In the genomic region with DNA sequence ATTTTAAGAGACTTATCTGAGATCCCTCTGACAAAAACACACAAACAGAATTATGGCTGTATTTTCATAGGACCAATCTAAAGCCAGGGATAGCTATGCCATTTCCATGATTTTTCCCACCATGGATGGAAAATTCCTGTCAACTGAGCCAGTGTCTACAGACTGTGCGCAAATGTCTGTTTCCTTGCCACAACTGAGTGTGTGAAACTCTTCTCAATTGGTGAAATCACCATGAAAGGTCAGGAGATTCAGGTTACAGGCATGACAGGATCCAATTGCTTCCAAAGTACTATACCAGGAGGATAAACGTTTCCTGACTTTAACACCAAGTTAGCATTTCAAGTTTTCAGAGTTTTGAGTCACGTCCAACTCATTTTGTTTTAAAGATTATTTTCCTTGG, we compare ENCODE assay signal across 23 mouse cellular contexts.
DNase-seq lines count a peak whose midpoint lies in the region; ATAC-seq and TF ChIP-seq lines count a peak whose summit lies in the region.
"Had no signal": no experiment of that assay in that cellular context is flagged by ENCODE, and none has a peak within 500 bp of the region (broad histone marks: within the 10 kb centered on the region; RNA-seq: fewer than 3 reads in every experiment).

No protein-coding gene starts in this region.

- ATAC-seq in heart, embryonic 13.5 days (ENCODE audit: extremely low read depth, insufficient number of reproducible peaks, low FRiP score, low TSS enrichment) = no peak
- no peak for ATAC-seq in heart, embryonic 12.5 days (ENCODE audit: insufficient number of reproducible peaks, low FRiP score)
- ATAC-seq in liver, embryonic 12.5 days = no peak
- no peak for ATAC-seq in liver, embryonic 11.5 days (replicated peaks; ENCODE audit: low FRiP score)
- no peak for ATAC-seq in limb, embryonic 11.5 days (ENCODE audit: insufficient number of reproducible peaks, low FRiP score, low TSS enrichment, low read depth)
- ATAC-seq: forebrain, embryonic 16.5 days; hindbrain, embryonic 16.5 days; intestine, embryonic 15.5 days had no signal

- peaks cover 52% of the 10 kb centered on the region for H3K4me1 ChIP-seq in heart, embryonic 13.5 days
- peaks cover 42% of the 10 kb centered on the region for H3K4me1 ChIP-seq in heart, embryonic 12.5 days (replicated peaks)
- H3K4me1 ChIP-seq in liver, embryonic 12.5 days = peaks cover 57% of the 10 kb centered on the region
- H3K4me1 ChIP-seq in liver, embryonic 11.5 days (replicated peaks; ENCODE audit: control insufficient read depth, insufficient read depth, low read length) = peaks cover 26% of the 10 kb centered on the region
- H3K4me1 ChIP-seq in limb, embryonic 11.5 days (ENCODE audit: control insufficient read depth, insufficient read depth, low read length) = peaks cover 8% of the 10 kb centered on the region
- H3K4me1 ChIP-seq: stomach, embryonic 15.5 days had no signal

- TF ChIP-seq POLR2A in myocyte (IDR thresholded peaks at IDR 0.05; ENCODE audit: insufficient read length, low read depth) = no peak

- H3K27me3 ChIP-seq in heart, embryonic 13.5 days (replicated peaks) = no peaks in the 10 kb centered on the region
- H3K27me3 ChIP-seq in heart, embryonic 12.5 days (replicated peaks) = no peaks in the 10 kb centered on the region
- no peaks in the 10 kb centered on the region for H3K27me3 ChIP-seq in liver, embryonic 12.5 days (replicated peaks)
- no peaks in the 10 kb centered on the region for H3K27me3 ChIP-seq in liver, embryonic 11.5 days (replicated peaks; ENCODE audit: control insufficient read depth, insufficient read depth, low read length)
- H3K27me3 ChIP-seq in limb, embryonic 11.5 days (ENCODE audit: control insufficient read depth, insufficient read depth, low read length) = no peaks in the 10 kb centered on the region
- no peaks in the 10 kb centered on the region for H3K27me3 ChIP-seq in myocyte (ENCODE audit: control insufficient read depth, insufficient read depth, insufficient read length)
- H3K27me3 ChIP-seq: intestine, embryonic 15.5 days; neural tube, embryonic 15.5 days; stomach, embryonic 15.5 days had no signal

- no peaks in the 10 kb centered on the region for H3K79me2 ChIP-seq in myocyte (ENCODE audit: control insufficient read depth, insufficient read depth)

- H3K27ac ChIP-seq in heart, embryonic 13.5 days (replicated peaks) = peak overlapping the region; percentile 22; the same call in 1 of the 2 replicates
- no peak overlapping the region for H3K27ac ChIP-seq in heart, embryonic 12.5 days (ENCODE audit: poor library complexity, severe bottlenecking)
- H3K27ac ChIP-seq in liver, embryonic 12.5 days = peak overlapping the region; percentile 60
- no peak overlapping the region for H3K27ac ChIP-seq in liver, embryonic 11.5 days (ENCODE audit: low read depth, low read length)
- H3K27ac ChIP-seq in limb, embryonic 11.5 days (replicated peaks; ENCODE audit: low read depth, low read length) = no peak overlapping the region
- H3K27ac ChIP-seq: forebrain, embryonic 10.5 days; heart, adult 2 months; intestine, embryonic 15.5 days; neural tube, embryonic 15.5 days; stomach, embryonic 15.5 days had no signal

- DNase-seq in liver, embryonic 11.5 days (ENCODE audit: low spot score) = no peak
- DNase-seq in limb, embryonic 11.5 days (ENCODE audit: low spot score) = peak; percentile 12
- DNase-seq in ovary, postnatal 10 days (ENCODE audit: low spot score) = no peak
- DNase-seq: adrenal gland, postnatal 36 days; cerebellum, postnatal 10 days; embryo, embryonic 11 days; gastrocnemius, postnatal 36 days; heart, adult 2 months; heart, postnatal 4 days; lung, adult 18-20 months; lung, postnatal 10 days; thymus, postnatal 25 days had no signal

- H3ac ChIP-seq in myocyte (ENCODE audit: control insufficient read depth, insufficient read length) = no peak overlapping the region

- H3K4me3 ChIP-seq in heart, embryonic 13.5 days = no peak overlapping the region
- H3K4me3 ChIP-seq in heart, embryonic 12.5 days = no peak overlapping the region
- no peak overlapping the region for H3K4me3 ChIP-seq in liver, embryonic 12.5 days
- H3K4me3 ChIP-seq in liver, embryonic 11.5 days (ENCODE audit: low read depth, low read length) = no peak overlapping the region
- H3K4me3 ChIP-seq in limb, embryonic 11.5 days (ENCODE audit: low read depth, low read length) = no peak overlapping the region
- no peak overlapping the region for H3K4me3 ChIP-seq in myocyte
- H3K4me3 ChIP-seq: forebrain, embryonic 10.5 days; heart, adult 2 months; intestine, embryonic 15.5 days; neural tube, embryonic 15.5 days; stomach, embryonic 15.5 days had no signal

- H3K9ac ChIP-seq in heart, embryonic 13.5 days = no peak overlapping the region
- H3K9ac ChIP-seq in heart, embryonic 12.5 days = no peak overlapping the region
- no peak overlapping the region for H3K9ac ChIP-seq in liver, embryonic 12.5 days
- no peak overlapping the region for H3K9ac ChIP-seq in liver, embryonic 11.5 days (ENCODE audit: low read depth, low read length)
- H3K9ac ChIP-seq in limb, embryonic 11.5 days (ENCODE audit: low read length) = no peak overlapping the region
- H3K9ac ChIP-seq: intestine, embryonic 15.5 days; neural tube, embryonic 15.5 days; stomach, embryonic 15.5 days had no signal

- H3K4me2 ChIP-seq in heart, embryonic 13.5 days = no peak overlapping the region
- H3K4me2 ChIP-seq in heart, embryonic 12.5 days = no peak overlapping the region
- no peak overlapping the region for H3K4me2 ChIP-seq in liver, embryonic 12.5 days
- H3K4me2 ChIP-seq in liver, embryonic 11.5 days = no peak overlapping the region
- no peak overlapping the region for H3K4me2 ChIP-seq in limb, embryonic 11.5 days (ENCODE audit: low read depth, severe bottlenecking)
- peak overlapping the region; percentile 70 for H3K4me2 ChIP-seq in myocyte (ENCODE audit: low read depth)
- H3K4me2 ChIP-seq: intestine, embryonic 15.5 days; midbrain, embryonic 11.5 days; neural tube, embryonic 15.5 days; stomach, embryonic 15.5 days had no signal

- H3K36me3 ChIP-seq in heart, embryonic 13.5 days = no peaks in the 10 kb centered on the region
- no peaks in the 10 kb centered on the region for H3K36me3 ChIP-seq in heart, embryonic 12.5 days
- no peaks in the 10 kb centered on the region for H3K36me3 ChIP-seq in liver, embryonic 12.5 days
- no peaks in the 10 kb centered on the region for H3K36me3 ChIP-seq in liver, embryonic 11.5 days (ENCODE audit: control insufficient read depth, insufficient read depth, low read length)
- no peaks in the 10 kb centered on the region for H3K36me3 ChIP-seq in limb, embryonic 11.5 days (ENCODE audit: control insufficient read depth, insufficient read depth, low read length)
- no peaks in the 10 kb centered on the region for H3K36me3 ChIP-seq in myocyte (ENCODE audit: control insufficient read depth, insufficient read depth)
- H3K36me3 ChIP-seq: forebrain, embryonic 10.5 days; intestine, embryonic 15.5 days; neural tube, embryonic 15.5 days; stomach, embryonic 15.5 days had no signal

- H3K9me3 ChIP-seq in heart, embryonic 13.5 days = no peaks in the 10 kb centered on the region
- H3K9me3 ChIP-seq in heart, embryonic 12.5 days (replicated peaks) = no peaks in the 10 kb centered on the region
- no peaks in the 10 kb centered on the region for H3K9me3 ChIP-seq in liver, embryonic 12.5 days (replicated peaks)
- H3K9me3 ChIP-seq in liver, embryonic 11.5 days (ENCODE audit: control insufficient read depth, low read length) = no peaks in the 10 kb centered on the region
- no peaks in the 10 kb centered on the region for H3K9me3 ChIP-seq in limb, embryonic 11.5 days (ENCODE audit: control insufficient read depth, low read length)
- H3K9me3 ChIP-seq: forebrain, embryonic 10.5 days; intestine, embryonic 15.5 days; neural tube, embryonic 15.5 days; stomach, embryonic 15.5 days had no signal

- 56% methylated on average over 3 of the region's 3 CpGs for WGBS in heart, embryonic 13.5 days
- 54% methylated on average over 3 of the region's 3 CpGs for WGBS in heart, embryonic 12.5 days
- WGBS in liver, embryonic 12.5 days (ENCODE audit: insufficient replicate concordance) = 66% methylated on average over 3 of the region's 3 CpGs
- 67% methylated on average over 3 of the region's 3 CpGs for WGBS in liver, embryonic 11.5 days
- 46% methylated on average over 3 of the region's 3 CpGs for WGBS in limb, embryonic 11.5 days

TF ChIP-seq in myocyte, 11 proteins besides CTCF, POLR2A, EP300 and RAD21:
- no peak for TF ChIP-seq E2F4 (IDR thresholded peaks at IDR 0.05; ENCODE audit: insufficient read depth)

Comparison
In these comparisons a context has a peak if more than half of its experiments do, and no peak if none do; other contexts are left out.
1. H3K27ac ChIP-seq: peak in heart, embryonic 13.5 days (single experiment) and liver, embryonic 12.5 days (single experiment); none in heart, embryonic 12.5 days (single experiment), liver, embryonic 11.5 days (single experiment) and limb, embryonic 11.5 days (single experiment).